28 mouse cellular contexts compared by ENCODE assay signal in the genomic region with DNA sequence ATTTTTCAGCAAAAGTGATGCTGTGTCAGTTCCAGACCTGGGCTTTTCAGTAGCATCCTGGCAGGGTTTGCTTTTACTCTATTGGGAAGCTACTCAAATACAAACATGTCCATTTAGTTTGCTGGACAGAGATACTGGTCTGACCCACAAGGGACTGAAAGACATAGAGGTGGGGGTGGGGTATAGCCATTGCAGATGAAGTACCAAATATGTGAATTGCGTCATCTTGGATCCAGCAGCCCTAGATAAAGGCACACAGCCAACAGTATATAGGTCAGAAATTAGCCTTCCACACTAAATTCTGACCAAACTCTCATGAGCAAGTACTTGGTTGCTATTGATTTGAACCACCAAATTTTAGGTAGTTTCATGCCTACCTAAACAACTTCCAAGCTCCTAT. TPM values are rescaled to one million over a fixed set of nuclear protein-coding genes. Genes with fewer than 3 reads are reported as not detected.
"Had no signal": no experiment of that assay in that cellular context is flagged by ENCODE, and none has a peak within 500 bp of the region (broad histone marks: within the 10 kb centered on the region; RNA-seq: fewer than 3 reads in every experiment).

No protein-coding gene starts in this region.

- H3K4me3 ChIP-seq: gastrocnemius, adult 2 months; heart, adult 2 months; heart, embryonic 13.5 days; heart, embryonic 15.5 days; hindbrain, embryonic 13.5 days; hindbrain, embryonic 15.5 days; intestine, embryonic 15.5 days; layer of hippocampus, adult 2 months; limb, embryonic 13.5 days; limb, embryonic 15.5 days had no signal

- H3K27me3 ChIP-seq: heart, embryonic 13.5 days; heart, embryonic 15.5 days; hindbrain, embryonic 13.5 days; hindbrain, embryonic 15.5 days; intestine, embryonic 15.5 days; limb, embryonic 13.5 days; limb, embryonic 15.5 days had no signal

- H3K4me2 ChIP-seq: heart, embryonic 11.5 days; heart, embryonic 13.5 days; heart, embryonic 15.5 days; hindbrain, embryonic 13.5 days; hindbrain, embryonic 15.5 days; intestine, embryonic 15.5 days; limb, embryonic 13.5 days; limb, embryonic 15.5 days; liver, embryonic 11.5 days had no signal

- H3K9ac ChIP-seq: heart, embryonic 13.5 days; heart, embryonic 15.5 days; hindbrain, embryonic 13.5 days; hindbrain, embryonic 15.5 days; intestine, embryonic 15.5 days; limb, embryonic 13.5 days; limb, embryonic 15.5 days had no signal

- H3K4me1 ChIP-seq: heart, embryonic 13.5 days; heart, embryonic 15.5 days; hindbrain, embryonic 13.5 days; hindbrain, embryonic 15.5 days; intestine, embryonic 15.5 days; limb, embryonic 13.5 days; limb, embryonic 15.5 days had no signal

- ATAC-seq: inflammation-experienced regulatory T-cells, adult 6 months; intestine, embryonic 15.5 days; intestine, postnatal 0 days had no signal

- H3K27ac ChIP-seq: gastrocnemius, adult 2 months; heart, adult 2 months; heart, embryonic 13.5 days; heart, embryonic 15.5 days; hindbrain, embryonic 13.5 days; hindbrain, embryonic 15.5 days; intestine, embryonic 15.5 days; layer of hippocampus, adult 2 months; limb, embryonic 13.5 days; limb, embryonic 15.5 days had no signal

- H3K9me3 ChIP-seq: heart, embryonic 13.5 days; heart, embryonic 15.5 days; hindbrain, embryonic 13.5 days; hindbrain, embryonic 15.5 days; intestine, embryonic 15.5 days; limb, embryonic 13.5 days; limb, embryonic 15.5 days had no signal

- H3K36me3 ChIP-seq: heart, embryonic 13.5 days; heart, embryonic 15.5 days; hindbrain, embryonic 13.5 days; hindbrain, embryonic 15.5 days; intestine, embryonic 15.5 days; limb, embryonic 13.5 days; limb, embryonic 15.5 days had no signal

- DNase-seq: gastrocnemius, adult 2 months; gastrocnemius, postnatal 10 days; gastrocnemius, postnatal 36 days; heart, adult 11 months; heart, adult 2 months; heart, postnatal 14 days; heart, postnatal 36 days; kidney, adult 18-20 months; kidney, adult 8-10 months; kidney, postnatal 10 days; kidney, postnatal 25 days; kidney, postnatal 4 days; layer of hippocampus, adult 9-11 months; layer of hippocampus, postnatal 36 days; left cerebral cortex, postnatal 4 days had no signal

RNA-seq across cellular contexts. Expression of gene Srpx, which starts 14.8 kb away (rescaled TPM):
- total RNA-seq: hematopoietic stem cell, adult 5-6 weeks had no signal
- polyA plus RNA-seq: inflammation-experienced regulatory T-cells, adult 6 months had no signal
